Mouse (Mus musculus): ENCODE data around the gene Sdhd. TPM values are rescaled to one million over a fixed set of nuclear protein-coding genes. Genes with fewer than 3 reads are reported as not detected.
A peak's percentile ranks its signal among the peaks of the same experiment; 100 is the strongest.

Gene Sdhd
- polyA plus RNA-seq, 1 experiment from 2014 or later: 686 TPM

DNA sequence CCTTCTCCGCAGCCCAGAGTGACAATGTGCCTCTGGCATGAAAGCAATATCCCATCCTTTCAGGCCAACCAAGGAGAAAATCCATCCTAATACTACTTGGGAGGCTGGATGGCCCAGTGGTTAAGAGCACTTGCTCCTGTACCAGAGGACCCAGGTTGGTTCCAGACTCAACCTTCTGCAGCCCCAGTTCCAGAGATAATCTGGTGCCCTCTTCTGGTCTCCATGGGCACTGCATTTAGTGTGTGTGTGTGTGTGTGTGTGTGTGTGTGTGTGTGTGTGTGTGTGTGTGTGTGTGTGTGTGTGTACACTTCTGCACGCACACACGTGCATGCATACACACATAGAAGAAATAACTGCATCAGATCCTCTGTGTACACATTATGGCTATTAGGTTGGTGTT is 10.1 kb downstream of the Sdhd start:
- Histone ChIP-seq H3K4me3 (ENCODE audit: low read length) (no peak overlapping the region), H3K27me3 (replicated peaks; ENCODE audit: control insufficient read depth, insufficient read depth, low read length) (no peaks in the 10 kb centered on the region), H3K36me3 (ENCODE audit: control insufficient read depth, insufficient read depth, low read length) (peaks cover 22% of the 10 kb centered on the region), H3K4me1 (ENCODE audit: control insufficient read depth, insufficient read depth, low read length) (peaks cover 3% of the 10 kb centered on the region; the same call in 1 of the 2 replicates), H3K4me2 (ENCODE audit: low read depth, low read length) (no peak overlapping the region), H3K9ac (ENCODE audit: low read depth, low read length) (no peak overlapping the region), H3K9me3 (ENCODE audit: control insufficient read depth, low read length) (no peaks in the 10 kb centered on the region), H3K27ac (ENCODE audit: low read length) (no peak overlapping the region)
- WGBS: 75% methylated on average over 3 of the region's 3 CpGs
- ATAC-seq: no peak

DNA sequence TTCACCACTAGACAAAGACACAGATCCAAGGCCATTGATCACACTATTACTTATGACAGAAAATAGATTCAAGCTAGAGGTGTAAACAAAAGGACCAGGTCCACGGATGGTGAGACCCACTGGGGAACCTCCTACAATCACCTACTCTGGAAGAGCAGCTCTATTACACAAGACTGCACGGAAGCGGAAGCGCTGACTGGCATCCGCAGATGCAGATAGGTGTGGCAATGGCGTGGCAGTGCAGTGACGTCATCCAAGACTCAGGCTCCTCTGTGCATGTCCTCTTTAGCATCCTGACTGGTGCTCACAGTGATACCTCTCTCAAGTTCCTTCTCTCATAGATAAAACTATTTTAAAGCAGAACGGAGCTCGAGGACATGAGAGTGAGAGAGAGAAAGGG is 10.7 kb downstream of the Sdhd start:
- 88% methylated on average over 9 of the region's 9 CpGs for WGBS
- Histone ChIP-seq H3K9me3 (ENCODE audit: control insufficient read depth, low read length) (no peaks in the 10 kb centered on the region), H3K36me3 (ENCODE audit: control insufficient read depth, insufficient read depth, low read length) (peaks cover 16% of the 10 kb centered on the region), H3K4me3 (ENCODE audit: low read length) (no peak overlapping the region), H3K9ac (ENCODE audit: low read depth, low read length) (no peak overlapping the region), H3K27ac (ENCODE audit: low read length) (no peak overlapping the region), H3K27me3 (replicated peaks; ENCODE audit: control insufficient read depth, insufficient read depth, low read length) (no peaks in the 10 kb centered on the region), H3K4me2 (ENCODE audit: low read depth, low read length) (no peak overlapping the region), H3K4me1 (ENCODE audit: control insufficient read depth, insufficient read depth, low read length) (peaks cover 3% of the 10 kb centered on the region; the same call in 1 of the 2 replicates)
- ATAC-seq: no peak

DNA sequence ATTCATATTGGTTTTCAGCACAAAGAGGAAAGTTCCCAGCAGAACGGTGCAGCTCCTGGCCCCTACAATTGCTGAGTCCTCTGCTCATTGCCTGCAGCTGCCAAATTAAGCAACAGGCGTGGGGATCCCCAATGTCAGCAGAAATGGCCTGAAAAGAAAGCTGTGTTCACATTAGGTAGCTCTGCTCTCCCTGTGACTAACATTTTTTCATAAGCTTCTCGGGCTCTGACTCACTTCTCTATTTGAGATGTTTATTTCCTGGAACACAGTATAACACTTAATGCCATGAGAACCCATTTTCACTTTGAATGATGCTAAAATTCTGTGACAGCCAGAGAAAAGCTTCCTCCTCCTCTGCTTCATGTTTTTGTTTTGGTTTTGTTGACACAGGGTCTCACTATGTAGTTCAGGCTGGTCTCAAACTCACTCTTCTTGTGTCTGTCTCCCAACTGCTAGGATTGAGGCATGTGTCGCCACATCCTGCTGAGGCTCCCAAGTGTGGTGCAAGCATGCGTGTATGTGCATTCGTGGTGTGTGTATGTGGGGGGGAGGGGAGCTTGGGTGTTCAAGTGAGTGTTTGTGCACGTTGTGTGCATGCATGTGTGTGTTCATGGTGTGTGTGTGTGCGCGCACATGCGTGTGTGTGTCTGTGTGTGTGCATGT is 12.6 kb downstream of the Sdhd start:
- H3K9ac ChIP-seq (ENCODE audit: low read depth, low read length): no peak overlapping the region
- H3K4me2 ChIP-seq (ENCODE audit: low read depth, low read length): no peak overlapping the region
- H3K27me3 ChIP-seq (replicated peaks; ENCODE audit: control insufficient read depth, insufficient read depth, low read length): no peaks in the 10 kb centered on the region
- no peak overlapping the region for H3K4me3 ChIP-seq (ENCODE audit: low read length)
- no peak for ATAC-seq
- H3K4me1 ChIP-seq (ENCODE audit: control insufficient read depth, insufficient read depth, low read length): peaks cover 3% of the 10 kb centered on the region; the same call in 1 of the 2 replicates
- 73% methylated on average over 10 of the region's 10 CpGs for WGBS
- H3K27ac ChIP-seq (ENCODE audit: low read length): no peak overlapping the region
- no peaks in the 10 kb centered on the region for H3K9me3 ChIP-seq (ENCODE audit: control insufficient read depth, low read length)
- H3K36me3 ChIP-seq (ENCODE audit: control insufficient read depth, insufficient read depth, low read length): peaks cover 3% of the 10 kb centered on the region; the same call in 1 of the 2 replicates

DNA sequence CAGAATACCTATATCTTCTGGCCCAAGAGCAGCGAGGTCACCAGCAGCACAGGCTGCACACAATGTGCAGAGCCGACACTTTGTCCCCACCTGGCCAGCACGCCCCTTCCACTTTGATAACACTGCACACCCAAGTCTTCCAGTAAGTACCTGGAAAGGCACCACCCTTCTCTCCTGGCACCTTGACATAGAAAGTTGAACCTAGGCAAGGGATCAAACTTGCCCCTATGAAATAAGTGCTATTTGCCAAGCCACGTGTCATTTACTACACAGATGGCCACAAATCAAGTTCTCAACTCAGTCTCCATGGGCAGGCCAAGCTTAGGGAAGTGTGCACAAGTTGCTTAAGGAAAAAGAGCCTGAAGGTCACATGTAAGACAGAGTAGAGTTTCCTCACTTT is 16.7 kb downstream of the Sdhd start:
- Histone ChIP-seq H3K9me3 (ENCODE audit: control insufficient read depth, low read length) (no peaks in the 10 kb centered on the region), H3K27ac (ENCODE audit: low read length) (peak overlapping the region; percentile 69), H3K36me3 (ENCODE audit: control insufficient read depth, insufficient read depth, low read length) (no peaks in the 10 kb centered on the region), H3K4me1 (ENCODE audit: control insufficient read depth, insufficient read depth, low read length) (no peaks in the 10 kb centered on the region; the same call in 1 of the 2 replicates), H3K4me3 (ENCODE audit: low read length) (no peak overlapping the region), H3K4me2 (ENCODE audit: low read depth, low read length) (no peak overlapping the region), H3K27me3 (replicated peaks; ENCODE audit: control insufficient read depth, insufficient read depth, low read length) (no peaks in the 10 kb centered on the region), H3K9ac (ENCODE audit: low read depth, low read length) (no peak overlapping the region)
- WGBS: 59% methylated on average over 4 of the region's 4 CpGs
- peak; percentile 91 for ATAC-seq

DNA sequence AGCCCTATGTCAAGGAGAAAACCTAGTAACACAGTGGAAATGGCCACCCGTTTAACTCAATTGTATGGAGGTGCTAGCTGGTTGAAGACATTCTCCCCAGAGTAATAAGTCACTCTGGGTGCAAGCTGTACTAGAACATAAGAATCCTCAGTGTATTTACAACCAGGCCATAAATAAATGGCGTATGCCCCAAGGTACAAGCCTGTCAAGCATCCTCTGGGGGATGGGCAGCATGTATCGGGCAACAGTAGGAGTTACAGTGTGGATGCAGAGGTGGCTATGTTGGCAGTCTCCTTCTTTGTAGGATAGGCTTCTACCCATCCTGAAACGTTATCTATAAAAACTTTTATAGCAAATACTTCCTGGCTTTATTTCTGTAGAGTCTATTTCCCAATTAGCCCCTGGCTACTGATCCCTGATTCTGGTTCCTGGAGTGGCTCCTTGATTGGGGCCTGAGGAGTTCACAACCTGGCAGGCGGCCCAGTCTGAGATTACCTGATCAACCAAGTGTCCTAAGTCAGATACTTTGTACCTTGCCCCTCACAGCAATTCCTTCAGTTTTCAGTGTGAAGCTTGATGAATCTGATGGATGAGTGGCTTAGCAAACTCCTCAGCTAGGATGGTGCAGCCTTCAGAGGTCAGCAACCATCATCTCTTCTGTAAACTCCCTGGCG is 18.3 kb downstream of the Sdhd start:
- Histone ChIP-seq H3K4me2 (ENCODE audit: low read depth, low read length) (no peak overlapping the region), H3K4me1 (ENCODE audit: control insufficient read depth, insufficient read depth, low read length) (no peaks in the 10 kb centered on the region; the same call in 1 of the 2 replicates), H3K4me3 (ENCODE audit: low read length) (no peak overlapping the region), H3K27me3 (replicated peaks; ENCODE audit: control insufficient read depth, insufficient read depth, low read length) (no peaks in the 10 kb centered on the region), H3K27ac (ENCODE audit: low read length) (peak overlapping the region; percentile 62), H3K36me3 (ENCODE audit: control insufficient read depth, insufficient read depth, low read length) (no peaks in the 10 kb centered on the region), H3K9me3 (ENCODE audit: control insufficient read depth, low read length) (no peaks in the 10 kb centered on the region), H3K9ac (ENCODE audit: low read depth, low read length) (no peak overlapping the region)
- ATAC-seq: peak; percentile 72
- 72% methylated on average over 6 of the region's 6 CpGs for WGBS

DNA sequence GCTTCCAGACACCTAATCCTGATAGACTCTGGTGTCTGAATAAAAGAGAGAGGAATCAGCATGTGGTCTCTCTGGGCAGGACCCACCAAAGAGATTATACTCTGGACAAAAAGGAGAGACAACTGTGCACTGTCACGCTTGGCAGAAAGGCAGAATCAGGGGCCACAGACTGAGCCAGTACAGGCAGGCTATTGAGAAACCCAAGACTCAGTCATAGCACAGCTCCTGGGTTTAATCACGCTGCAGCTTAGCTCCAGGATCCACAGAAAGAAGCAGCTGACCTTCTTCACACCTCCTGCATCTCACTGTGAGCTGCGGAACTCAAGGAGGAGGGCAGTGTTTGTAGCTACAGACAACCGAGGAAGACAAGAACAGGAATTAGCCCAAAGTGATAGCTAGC is 23.2 kb downstream of the Sdhd start:
- no peak for ATAC-seq
- Histone ChIP-seq H3K4me1 (ENCODE audit: control insufficient read depth, insufficient read depth, low read length) (no peaks in the 10 kb centered on the region; the same call in 1 of the 2 replicates), H3K27me3 (replicated peaks; ENCODE audit: control insufficient read depth, insufficient read depth, low read length) (no peaks in the 10 kb centered on the region), H3K9me3 (ENCODE audit: control insufficient read depth, low read length) (no peaks in the 10 kb centered on the region), H3K4me2 (ENCODE audit: low read depth, low read length) (no peak overlapping the region), H3K36me3 (ENCODE audit: control insufficient read depth, insufficient read depth, low read length) (no peaks in the 10 kb centered on the region), H3K9ac (ENCODE audit: low read depth, low read length) (no peak overlapping the region), H3K4me3 (ENCODE audit: low read length) (no peak overlapping the region), H3K27ac (ENCODE audit: low read length) (no peak overlapping the region)
- 40% methylated on average over 4 of the region's 4 CpGs for WGBS

DNA sequence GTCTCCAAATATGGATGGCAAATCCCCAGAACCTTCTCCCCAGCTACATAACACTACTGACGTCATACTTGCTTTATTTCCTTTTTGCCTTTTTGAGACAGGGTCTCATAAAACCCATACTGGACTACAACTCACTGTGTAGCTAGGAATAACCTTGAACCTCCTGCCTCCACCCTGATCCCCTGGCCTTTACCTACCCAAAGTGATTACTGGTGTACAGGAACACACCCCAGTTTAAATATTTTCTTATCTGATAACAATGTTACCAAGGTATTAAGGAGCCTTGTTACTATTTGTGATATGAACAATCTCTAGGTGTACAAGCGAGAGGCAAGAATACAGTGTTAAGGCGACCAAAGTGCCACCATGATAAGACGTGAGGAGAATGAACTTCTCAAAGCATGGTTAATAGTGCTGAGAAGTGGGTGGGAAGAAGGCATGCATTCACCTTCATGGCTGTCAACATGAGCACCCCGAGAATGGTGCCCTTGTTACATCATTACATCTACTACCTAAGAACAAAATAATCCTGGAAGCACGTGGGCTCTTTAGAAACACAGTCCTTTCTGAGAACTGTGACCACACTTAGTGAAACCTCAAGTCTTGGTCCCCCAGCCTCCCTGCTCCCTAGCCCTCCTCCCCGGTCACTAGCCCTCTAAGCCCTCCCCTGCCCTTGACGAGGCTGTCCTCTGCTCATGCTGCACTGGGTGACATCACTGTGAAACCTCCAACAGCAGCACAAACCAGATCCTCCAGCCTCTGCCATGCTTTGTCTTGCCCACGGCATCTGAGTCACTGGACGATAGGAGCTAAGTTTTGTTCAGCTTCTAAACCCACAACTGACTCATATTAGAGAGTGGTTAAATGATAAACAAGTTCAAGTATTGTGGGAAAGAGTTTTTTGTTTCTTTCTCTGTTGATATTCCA is 33.8 kb downstream of the Sdhd start:
- H3K27me3 ChIP-seq (replicated peaks; ENCODE audit: control insufficient read depth, insufficient read depth, low read length): no peaks in the 10 kb centered on the region
- no peaks in the 10 kb centered on the region for H3K36me3 ChIP-seq (ENCODE audit: control insufficient read depth, insufficient read depth, low read length)
- no peak overlapping the region for H3K4me3 ChIP-seq (ENCODE audit: low read length)
- H3K27ac ChIP-seq (ENCODE audit: low read length): no peak overlapping the region
- H3K4me1 ChIP-seq (ENCODE audit: control insufficient read depth, insufficient read depth, low read length): no peaks in the 10 kb centered on the region
- WGBS: 68% methylated on average over 10 of the region's 10 CpGs
- no peak overlapping the region for H3K9ac ChIP-seq (ENCODE audit: low read depth, low read length)
- H3K9me3 ChIP-seq (ENCODE audit: control insufficient read depth, low read length): no peaks in the 10 kb centered on the region
- peak; percentile 67 for ATAC-seq
- H3K4me2 ChIP-seq (ENCODE audit: low read depth, low read length): no peak overlapping the region

DNA sequence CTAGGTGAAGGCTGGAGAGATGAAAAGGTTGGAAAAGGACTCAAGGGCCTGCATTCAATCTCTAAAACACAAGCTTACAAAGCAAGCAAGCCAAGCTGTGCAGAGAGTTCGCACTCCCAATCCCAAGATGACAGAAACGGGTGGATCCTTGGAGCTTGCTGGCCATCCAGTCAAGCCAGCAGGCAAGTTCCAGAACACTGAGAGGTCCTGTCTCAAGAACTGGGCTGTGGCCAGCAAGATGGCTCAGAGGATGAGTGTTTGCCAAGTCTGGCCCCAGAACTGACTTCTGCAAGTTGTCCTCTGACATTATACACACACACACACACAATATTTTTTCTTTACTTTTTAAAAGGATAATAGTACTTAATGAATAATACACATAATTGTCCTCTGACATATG is 35.7 kb downstream of the Sdhd start:
- WGBS: 84% methylated on average over 2 of the region's 2 CpGs
- Histone ChIP-seq H3K4me2 (ENCODE audit: low read depth, low read length) (no peak overlapping the region), H3K27me3 (replicated peaks; ENCODE audit: control insufficient read depth, insufficient read depth, low read length) (no peaks in the 10 kb centered on the region), H3K36me3 (ENCODE audit: control insufficient read depth, insufficient read depth, low read length) (no peaks in the 10 kb centered on the region), H3K27ac (ENCODE audit: low read length) (no peak overlapping the region), H3K9ac (ENCODE audit: low read depth, low read length) (no peak overlapping the region), H3K9me3 (ENCODE audit: control insufficient read depth, low read length) (no peaks in the 10 kb centered on the region), H3K4me3 (ENCODE audit: low read length) (no peak overlapping the region), H3K4me1 (ENCODE audit: control insufficient read depth, insufficient read depth, low read length) (no peaks in the 10 kb centered on the region)
- no peak for ATAC-seq

DNA sequence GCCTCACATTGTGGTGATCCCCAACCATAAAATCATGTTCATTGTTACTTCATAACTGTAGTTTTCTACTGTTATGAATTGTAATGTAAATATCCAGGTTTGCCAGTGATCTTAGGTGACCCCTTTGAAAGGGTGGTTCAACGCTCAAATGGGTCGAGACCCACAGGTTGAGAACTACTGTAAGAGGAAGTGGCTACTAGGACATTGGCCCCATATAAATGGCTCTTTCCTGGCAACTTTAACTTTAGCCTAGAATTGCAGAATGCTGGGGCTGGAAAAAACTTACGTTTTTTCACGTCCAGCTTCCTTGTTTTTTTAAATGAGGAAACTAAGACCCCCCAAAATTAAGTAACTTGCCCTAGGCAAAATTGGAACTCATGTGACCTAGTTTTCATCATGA is 36.2 kb downstream of the Sdhd start:
- no peaks in the 10 kb centered on the region for H3K36me3 ChIP-seq (ENCODE audit: control insufficient read depth, insufficient read depth, low read length)
- H3K9ac ChIP-seq (ENCODE audit: low read depth, low read length): no peak overlapping the region
- H3K27me3 ChIP-seq (replicated peaks; ENCODE audit: control insufficient read depth, insufficient read depth, low read length): no peaks in the 10 kb centered on the region
- H3K27ac ChIP-seq (ENCODE audit: low read length): no peak overlapping the region
- no peaks in the 10 kb centered on the region for H3K9me3 ChIP-seq (ENCODE audit: control insufficient read depth, low read length)
- no peaks in the 10 kb centered on the region for H3K4me1 ChIP-seq (ENCODE audit: control insufficient read depth, insufficient read depth, low read length)
- H3K4me2 ChIP-seq (ENCODE audit: low read depth, low read length): no peak overlapping the region
- 89% methylated on average over 4 of the region's 4 CpGs for WGBS
- H3K4me3 ChIP-seq (ENCODE audit: low read length): no peak overlapping the region
- ATAC-seq: no peak
